Mouse (Mus musculus): ENCODE data around the gene Gm6880. TPM values are rescaled to one million over a fixed set of nuclear protein-coding genes. Genes with fewer than 3 reads are reported as not detected.

The Gm6880 gene
- polyA plus RNA-seq (2014; fragmentation: Illumina TruSeq; extraction: RNeasy Lipid Tissue Mini Kit (QIAGEN cat#74804); ENCODE audit: low read depth, low replicate concordance) = not detected

DNA sequence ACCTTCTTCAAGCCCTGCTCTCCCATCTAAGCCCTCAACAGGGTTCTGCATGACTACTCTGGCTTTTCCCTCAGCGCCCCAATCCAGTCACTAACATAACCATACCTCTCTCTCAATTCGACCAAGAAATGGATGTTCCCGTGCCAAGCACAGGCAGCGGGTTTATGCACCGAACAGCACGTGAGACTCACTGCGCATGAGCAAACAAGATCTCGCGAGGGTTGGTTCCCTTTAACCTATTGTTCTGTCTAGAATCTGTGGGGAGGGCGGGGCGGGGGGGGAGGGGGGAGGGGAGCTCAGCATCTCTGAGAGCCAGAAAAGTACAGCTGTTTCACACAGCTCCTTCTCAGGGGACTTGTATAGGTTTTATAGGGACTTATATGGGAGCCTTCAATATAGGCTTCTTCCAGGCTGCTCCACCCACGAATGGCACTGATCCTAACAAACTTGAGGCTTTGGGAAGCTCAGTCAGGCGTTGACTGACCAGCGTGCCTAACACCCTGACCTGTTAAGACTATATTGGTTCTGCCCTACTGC is at the start of gene Gm6880:
Gm6880 (minus strand) TSS at position 51 of the 537 bp plus-strand sequence.

Other genes with a start within 250 kb of the Gm6880 start
- gene Flna, start 231.6 kb downstream of the Gm6880 start, polyA plus RNA-seq (2014; fragmentation: Illumina TruSeq; extraction: RNeasy Lipid Tissue Mini Kit (QIAGEN cat#74804); ENCODE audit: low read depth, low replicate concordance) = 96.7 TPM
- gene Emd, start 226.7 kb downstream of the Gm6880 start, polyA plus RNA-seq (2014; fragmentation: Illumina TruSeq; extraction: RNeasy Lipid Tissue Mini Kit (QIAGEN cat#74804); ENCODE audit: low read depth, low replicate concordance) = 42.5 TPM
- gene Rpl10, start 210.6 kb downstream of the Gm6880 start, polyA plus RNA-seq (2014; fragmentation: Illumina TruSeq; extraction: RNeasy Lipid Tissue Mini Kit (QIAGEN cat#74804); ENCODE audit: low read depth, low replicate concordance) = 1,296 TPM
- gene Taz, start 199.5 kb downstream of the Gm6880 start, polyA plus RNA-seq (2014; fragmentation: Illumina TruSeq; extraction: RNeasy Lipid Tissue Mini Kit (QIAGEN cat#74804); ENCODE audit: low read depth, low replicate concordance) = 77.7 TPM
- 53.1 TPM for gene Dnase1l1, start 199.1 kb downstream of the Gm6880 start, polyA plus RNA-seq (2014; fragmentation: Illumina TruSeq; extraction: RNeasy Lipid Tissue Mini Kit (QIAGEN cat#74804); ENCODE audit: low read depth, low replicate concordance)
- 145 TPM for gene Atp6ap1, start 184.3 kb downstream of the Gm6880 start, polyA plus RNA-seq (2014; fragmentation: Illumina TruSeq; extraction: RNeasy Lipid Tissue Mini Kit (QIAGEN cat#74804); ENCODE audit: low read depth, low replicate concordance)
- gene Gdi1, start 176.4 kb downstream of the Gm6880 start, polyA plus RNA-seq (2014; fragmentation: Illumina TruSeq; extraction: RNeasy Lipid Tissue Mini Kit (QIAGEN cat#74804); ENCODE audit: low read depth, low replicate concordance) = 117 TPM
- 12.3 TPM for gene Fam50a, start 168.4 kb downstream of the Gm6880 start, polyA plus RNA-seq (2014; fragmentation: Illumina TruSeq; extraction: RNeasy Lipid Tissue Mini Kit (QIAGEN cat#74804); ENCODE audit: low read depth, low replicate concordance)
- gene Plxna3, start 152.3 kb downstream of the Gm6880 start, polyA plus RNA-seq (2014; fragmentation: Illumina TruSeq; extraction: RNeasy Lipid Tissue Mini Kit (QIAGEN cat#74804); ENCODE audit: low read depth, low replicate concordance) = 1.0 TPM
- gene Lage3, start 127.8 kb downstream of the Gm6880 start, polyA plus RNA-seq (2014; fragmentation: Illumina TruSeq; extraction: RNeasy Lipid Tissue Mini Kit (QIAGEN cat#74804); ENCODE audit: low read depth, low replicate concordance) = 10.0 TPM
- 35.8 TPM for gene Ubl4a, start 108.2 kb downstream of the Gm6880 start, polyA plus RNA-seq (2014; fragmentation: Illumina TruSeq; extraction: RNeasy Lipid Tissue Mini Kit (QIAGEN cat#74804); ENCODE audit: low read depth, low replicate concordance)
- 10.3 TPM for gene Slc10a3, start 108.0 kb downstream of the Gm6880 start, polyA plus RNA-seq (2014; fragmentation: Illumina TruSeq; extraction: RNeasy Lipid Tissue Mini Kit (QIAGEN cat#74804); ENCODE audit: low read depth, low replicate concordance)
- 12.5 TPM for gene Fam3a, start 88.1 kb downstream of the Gm6880 start, polyA plus RNA-seq (2014; fragmentation: Illumina TruSeq; extraction: RNeasy Lipid Tissue Mini Kit (QIAGEN cat#74804); ENCODE audit: low read depth, low replicate concordance)
- gene Ikbkg, start 88.1 kb downstream of the Gm6880 start, polyA plus RNA-seq (2014; fragmentation: Illumina TruSeq; extraction: RNeasy Lipid Tissue Mini Kit (QIAGEN cat#74804); ENCODE audit: low read depth, low replicate concordance) = 47.1 TPM
- gene G6pdx, start 52.2 kb downstream of the Gm6880 start, polyA plus RNA-seq (2014; fragmentation: Illumina TruSeq; extraction: RNeasy Lipid Tissue Mini Kit (QIAGEN cat#74804); ENCODE audit: low read depth, low replicate concordance) = 12.9 TPM
- not detected for gene Olfr1326-ps1, start 93.5 kb upstream of the Gm6880 start, polyA plus RNA-seq (2014; fragmentation: Illumina TruSeq; extraction: RNeasy Lipid Tissue Mini Kit (QIAGEN cat#74804); ENCODE audit: low read depth, low replicate concordance)
- not detected for gene Olfr1325, start 111.3 kb upstream of the Gm6880 start, polyA plus RNA-seq (2014; fragmentation: Illumina TruSeq; extraction: RNeasy Lipid Tissue Mini Kit (QIAGEN cat#74804); ENCODE audit: low read depth, low replicate concordance)
- not detected for gene Gm5640, start 164.2 kb upstream of the Gm6880 start, polyA plus RNA-seq (2014; fragmentation: Illumina TruSeq; extraction: RNeasy Lipid Tissue Mini Kit (QIAGEN cat#74804); ENCODE audit: low read depth, low replicate concordance)

Data from sigmoid colon, adult 10 weeks (tissue).